Mouse (Mus musculus) stomach, embryonic 16.5 days (tissue): Measurements from ENCODE around the gene Pde1c. TPM values are rescaled to one million over a fixed set of nuclear protein-coding genes. Genes with fewer than 3 reads are reported as not detected.

Experiments
- microRNA-seq: library from miRNA; unstranded; fragments of <30 nt; microRNA quantifications from one replicate; pipeline ENCODE4, GENCODE M21; 2016
- polyA plus RNA-seq: library from polyadenylated mRNA; unstranded; fragments of >200 nt; fragmentation: Nextera tagmentation; extraction: Ambion mirVana; gene quantifications from 2 replicates; pipeline ENCODE4 v1.2.1, GENCODE M21; 2015

The Pde1c gene
- polyA plus RNA-seq, 1 experiment from 2014 or later, result 2.7 TPM

Small RNA genes within 50 kb of the gene (microRNA-seq; reads per million reads assigned to microRNA genes)
- not detected for gene Gm44413

Other genes with a start within 250 kb of the Pde1c start
- 88.4 and 119 TPM in 2 replicates for gene Lsm5, start 135.6 kb upstream of the Pde1c start, polyA plus RNA-seq
- 12.6 and 13.5 TPM in 2 replicates for gene Avl9, start 145.8 kb upstream of the Pde1c start, polyA plus RNA-seq
- 22.6 and 24.0 TPM in 2 replicates for gene Kbtbd2, start 228.7 kb upstream of the Pde1c start, polyA plus RNA-seq